Mouse (Mus musculus) MEL (cell line): ENCODE data around the gene Arhgef33. TPM values are rescaled to one million over a fixed set of nuclear protein-coding genes. Genes with fewer than 3 reads are reported as not detected.

Experiments used
- DNase-seq: peaks from one replicate; pipeline ENCODE4 v3.0.0; 2011; ENCODE audit warnings: low read depth, low spot score
- H3K27ac ChIP-seq: 2 replicates; pipeline ENCODE4 v1.5.1; 2012; ENCODE audit warnings: low read depth, mild to moderate bottlenecking, control low read depth, low read length, moderate library complexity; ENCODE audit not compliant: control insufficient read depth
- H3K27me3 ChIP-seq, 2 experiments: fragments of 150-350 bp in 1 of 2; sonication (generic) in 1 of 2; 2 replicates each; pipeline ENCODE4 v1.6.1; 2012; ENCODE audit warnings: low read length in 2 of 2, mild to moderate bottlenecking in 2 of 2, improper control_type of control experiment in 1 of 2, moderate library complexity in 1 of 2; ENCODE audit not compliant: insufficient read depth in 2 of 2, control insufficient read depth in 1 of 2
- H3K36me3 ChIP-seq, 2 experiments: 2 replicates each; pipeline ENCODE4 v1.6.1; 2012 to 2014; ENCODE audit warnings: low read length in 2 of 2, improper control_type of control experiment in 1 of 2, inconsistent platforms in 1 of 2, mild to moderate bottlenecking in 1 of 2; ENCODE audit not compliant: insufficient read depth in 2 of 2, control insufficient read depth in 1 of 2
- H3K4me1 ChIP-seq, 2 experiments: fragments of 150-350 bp in 1 of 2; sonication (generic) in 1 of 2; 2 replicates each; pipeline ENCODE4 v1.6.1; 2012; ENCODE audit warnings: low read length in 2 of 2, improper control_type of control experiment in 1 of 2, mild to moderate bottlenecking in 1 of 2; ENCODE audit not compliant: insufficient read depth in 2 of 2, control insufficient read depth in 1 of 2
- H3K4me3 ChIP-seq, 2 experiments: fragments of 150-350 bp in 1 of 2; sonication (generic) in 1 of 2; 2 replicates each; pipeline ENCODE4 v1.5.1; 2012; ENCODE audit warnings: low read depth in 2 of 2, low read length in 2 of 2, mild to moderate bottlenecking in 2 of 2, moderate library complexity in 2 of 2, control low read depth in 1 of 2, improper control_type of control experiment in 1 of 2; ENCODE audit not compliant: control insufficient read depth in 1 of 2, insufficient read depth in 1 of 2
- H3K79me2 ChIP-seq: 2 replicates; pipeline ENCODE4 v1.6.1; 2012; ENCODE audit warnings: mild to moderate bottlenecking, low read length, moderate library complexity; ENCODE audit not compliant: control insufficient read depth, poor library complexity, insufficient read depth
- H3K9ac ChIP-seq: 2 replicates; pipeline ENCODE4 v1.6.1; 2012; ENCODE audit warnings: low read depth, mild to moderate bottlenecking, control low read depth, low read length, moderate library complexity; ENCODE audit not compliant: control insufficient read depth, poor library complexity, severe bottlenecking
- H3K9me3 ChIP-seq: fragments of 150-350 bp; sonication (generic); replicated peaks from 2 replicates; pipeline ENCODE4 v1.6.1; 2012; ENCODE audit warnings: mild to moderate bottlenecking, low read length, improper control_type of control experiment, moderate library complexity; ENCODE audit not compliant: insufficient read depth
- BHLHE40 ChIP-seq: IDR thresholded peaks from 2 replicates; pipeline ENCODE4 v1.6.1; 2012; ENCODE audit warnings: low read depth, mild to moderate bottlenecking, inconsistent platforms, low read length, improper control_type of control experiment, borderline replicate concordance
- CHD1 ChIP-seq: IDR thresholded peaks from 2 replicates; pipeline ENCODE4 v1.6.1; 2012; ENCODE audit warnings: low read depth, mild to moderate bottlenecking, inconsistent platforms, low read length, improper control_type of control experiment
- CHD2 ChIP-seq: IDR thresholded peaks from 2 replicates; pipeline ENCODE4 v1.6.1; 2011; ENCODE audit warnings: low read length, improper control_type of control experiment
- E2F4 ChIP-seq: IDR thresholded peaks from 2 replicates; pipeline ENCODE4 v1.6.1; 2011; ENCODE audit warnings: low read depth, low read length, improper control_type of control experiment, borderline replicate concordance
- ELF1 ChIP-seq: IDR thresholded peaks from 2 replicates; pipeline ENCODE4 v1.6.1; 2014; ENCODE audit warnings: low read depth, mild to moderate bottlenecking, inconsistent platforms, low read length, improper control_type of control experiment, moderate library complexity
- EP300 ChIP-seq, 2 experiments: IDR thresholded peaks; 2 replicates each; pipeline ENCODE4 v1.6.1; 2011; ENCODE audit warnings: improper control_type of control experiment in 2 of 2, low read length in 2 of 2, low read depth in 1 of 2, mild to moderate bottlenecking in 1 of 2
- ETS1 ChIP-seq: IDR thresholded peaks from 2 replicates; pipeline ENCODE4 v1.6.1; 2012; ENCODE audit warnings: low read depth, mild to moderate bottlenecking, inconsistent platforms, low read length, improper control_type of control experiment, moderate library complexity
- GABPA ChIP-seq: IDR thresholded peaks from 2 replicates; pipeline ENCODE4 v1.6.1; 2012; ENCODE audit warnings: low read depth, mild to moderate bottlenecking, inconsistent platforms, low read length, improper control_type of control experiment, moderate library complexity
- GATA1 ChIP-seq: IDR thresholded peaks from 2 replicates; pipeline ENCODE4 v1.6.1; 2011; ENCODE audit warnings: low read depth, low read length, improper control_type of control experiment
- JUND ChIP-seq: IDR thresholded peaks from 2 replicates; pipeline ENCODE4 v1.6.1; 2011; ENCODE audit warnings: low read depth, mild to moderate bottlenecking, improper control_type of control experiment, low read length
- KAT2A ChIP-seq: conservative IDR thresholded peaks from 2 replicates; pipeline ENCODE4 v1.6.1; 2012; ENCODE audit warnings: low read depth, low read length, improper control_type of control experiment, inconsistent platforms
- MAFK ChIP-seq: IDR thresholded peaks from 2 replicates; pipeline ENCODE4 v1.6.1; 2011; ENCODE audit warnings: low read depth, mild to moderate bottlenecking, low read length, improper control_type of control experiment, borderline replicate concordance
- MAZ ChIP-seq: IDR thresholded peaks from 2 replicates; pipeline ENCODE4 v1.6.1; 2012; ENCODE audit warnings: low read depth, mild to moderate bottlenecking, inconsistent platforms, low read length, improper control_type of control experiment
- MYB ChIP-seq: IDR thresholded peaks from 2 replicates; pipeline ENCODE4 v1.6.1; 2011; ENCODE audit warnings: mild to moderate bottlenecking, low read depth, low read length, improper control_type of control experiment
- POLR2A ChIP-seq, 2 experiments: IDR thresholded peaks; 2 replicates each; pipeline ENCODE4 v1.6.1; 2011 to 2012; ENCODE audit warnings: low read length in 2 of 2, mild to moderate bottlenecking in 2 of 2, control low read depth in 1 of 2, improper control_type of control experiment in 1 of 2, low read depth in 1 of 2, moderate library complexity in 1 of 2; ENCODE audit not compliant: control insufficient read depth in 1 of 2, insufficient read depth in 1 of 2, poor library complexity in 1 of 2
- POLR2AphosphoS2 ChIP-seq: IDR thresholded peaks from 2 replicates; pipeline ENCODE4 v1.6.1; 2011; ENCODE audit warnings: low read length, improper control_type of control experiment
- RAD21 ChIP-seq: IDR thresholded peaks from 2 replicates; pipeline ENCODE4 v1.6.1; 2011; ENCODE audit warnings: mild to moderate bottlenecking, low read depth, low read length, improper control_type of control experiment
- SIN3A ChIP-seq: IDR thresholded peaks from 2 replicates; pipeline ENCODE4 v1.6.1; 2012; ENCODE audit warnings: low read length, improper control_type of control experiment, inconsistent platforms
- SMC3 ChIP-seq: IDR thresholded peaks from 2 replicates; pipeline ENCODE4 v1.6.1; 2011; ENCODE audit warnings: low read depth, low read length, improper control_type of control experiment
- TAL1 ChIP-seq: IDR thresholded peaks from 2 replicates; pipeline ENCODE4 v1.6.1; 2012; ENCODE audit warnings: mild to moderate bottlenecking, inconsistent platforms, low read length, moderate library complexity, mixed read lengths
- USF1 ChIP-seq: IDR thresholded peaks from 2 replicates; pipeline ENCODE4 v1.6.1; 2014; ENCODE audit warnings: low read depth, mild to moderate bottlenecking, inconsistent platforms, low read length, improper control_type of control experiment, moderate library complexity
- USF2 ChIP-seq, 2 experiments: IDR thresholded peaks; 2 replicates each; pipeline ENCODE4 v1.6.1; 2011 to 2012; ENCODE audit warnings: improper control_type of control experiment in 2 of 2, low read length in 2 of 2, borderline replicate concordance in 1 of 2, inconsistent platforms in 1 of 2, low read depth in 1 of 2, mild to moderate bottlenecking in 1 of 2; ENCODE audit not compliant: insufficient read depth in 1 of 2
- ZC3H11A ChIP-seq: IDR thresholded peaks from 2 replicates; pipeline ENCODE4 v1.6.1; 2012; ENCODE audit warnings: low read depth, mild to moderate bottlenecking, inconsistent platforms, low read length, improper control_type of control experiment
- ZMIZ1 ChIP-seq: IDR thresholded peaks from 2 replicates; pipeline ENCODE4 v1.6.1; 2012; ENCODE audit warnings: low read depth, mild to moderate bottlenecking, inconsistent platforms, low read length, improper control_type of control experiment, moderate library complexity
- ZNF384 ChIP-seq: IDR thresholded peaks from 2 replicates; pipeline ENCODE4 v1.6.1; 2012; ENCODE audit warnings: low read depth, mild to moderate bottlenecking, inconsistent platforms, low read length, improper control_type of control experiment
- polyA plus RNA-seq, 2 experiments: library from polyadenylated mRNA; stranded (reverse) in 1 of 2; unstranded in 1 of 2; fragments of >175 nt in 1 of 2; fragments of >200 nt in 1 of 2; gene quantifications; 2 replicates each; pipeline versions ENCODE4 v1.2.1 to v1.2.4; 2012; ENCODE audit warnings: low replicate concordance in 2 of 2, low read depth in 1 of 2; ENCODE audit not compliant: insufficient read length in 2 of 2, insufficient read depth in 1 of 2, missing spikeins in 1 of 2
- total RNA-seq: library from RNA; depleted of rRNA; stranded (reverse); fragments of 300-350 nt; gene quantifications from 2 replicates; pipeline ENCODE4 v1.2.3, GENCODE M21; 2012

Arhgef33 gene
- total and polyA plus RNA-seq, 3 experiments: 0.08 TPM; not detected in 2

GRCm38 (mm10) chr17:80311761-80312160, 4.6 kb downstream of the Arhgef33 start:
- TF ChIP-seq MAFK: no peak
- no peak for TF ChIP-seq JUND
- no peak for TF ChIP-seq POLR2AphosphoS2
- no peak for TF ChIP-seq USF1
- TF ChIP-seq GATA1: no peak
- TF ChIP-seq CHD2: no peak
- no peak for TF ChIP-seq ELF1
- TF ChIP-seq ZMIZ1: no peak
- no peak for TF ChIP-seq BHLHE40
- TF ChIP-seq ZNF384: no peak
- no peak for TF ChIP-seq ETS1
- TF ChIP-seq CHD1: no peak
- TF ChIP-seq MAZ: no peak
- no peak for TF ChIP-seq POLR2A (IDR thresholded peaks at IDR 0.05; ENCODE audit: control insufficient read depth in 1 of 2, insufficient read depth in 1 of 2, low read depth in 1 of 2, low read length in 2 of 2, poor library complexity in 1 of 2)
- no peak for TF ChIP-seq SIN3A
- no peak for TF ChIP-seq KAT2A
- no peak for TF ChIP-seq SMC3
- no peak for TF ChIP-seq RAD21
- Histone ChIP-seq H3K4me3 (no peak overlapping the region), H3K9me3 (no peaks in the 10 kb centered on the region), H3K4me1 (peaks cover 0 to 4% of the 10 kb centered on the region in 2 experiments; a peak in 1 of 4 replicates), H3K79me2 (no peaks in the 10 kb centered on the region), H3K36me3 (peaks cover 0 to 5% of the 10 kb centered on the region in 2 experiments; a peak in 2 of 4 replicates), H3K27me3 (peaks cover 0 to 6% of the 10 kb centered on the region in 2 experiments; a peak in 3 of 4 replicates), H3K27ac (no peak overlapping the region), H3K9ac (no peak overlapping the region)
- no peak for DNase-seq

- Histone ChIP-seq H3K9ac (no peak overlapping the region), H3K27me3 (peaks cover 0 to 8% of the 10 kb centered on the region in 2 experiments; a peak in 3 of 4 replicates), H3K9me3 (no peaks in the 10 kb centered on the region), H3K27ac (no peak overlapping the region), H3K36me3 (peaks cover 0 to 2% of the 10 kb centered on the region in 2 experiments; a peak in 2 of 4 replicates), H3K4me1 (no peaks in the 10 kb centered on the region), H3K79me2 (no peaks in the 10 kb centered on the region), H3K4me3 (no peak overlapping the region)
- DNase-seq: no peak
- TF ChIP-seq JUND (no peak), GABPA (no peak), ETS1 (no peak), CHD2 (no peak), E2F4 (no peak), TAL1 (no peak), USF1 (no peak), MAFK (no peak), EP300 (IDR thresholded peaks at IDR 0.05; ENCODE audit: low read depth in 1 of 2, low read length in 2 of 2) (no peak), ZC3H11A (no peak), USF2 (IDR thresholded peaks at IDR 0.05; ENCODE audit: borderline replicate concordance in 1 of 2, insufficient read depth in 1 of 2, low read depth in 1 of 2, low read length in 2 of 2) (no peak), MYB (no peak)
Observed at GRCm38 (mm10) chr17:80312405-80312804, 5.2 kb downstream of the Arhgef33 start.
